Mouse (Mus musculus) layer of hippocampus, postnatal 36 days (tissue): ENCODE measurements around the gene Cadps. TPM values are rescaled to one million over a fixed set of nuclear protein-coding genes. Genes with fewer than 3 reads are reported as not detected.
A peak's percentile ranks its signal among the peaks of the same experiment; 100 is the strongest.
"Not testable (repeated sequence)": the region's sequence is repeated elsewhere in the genome, so short reads cannot be mapped to it uniquely, and the experiment has no call there.

Experiments used
- DNase-seq, 2 experiments: peaks; one replicate each; pipeline ENCODE4 v3.0.0; 2022
- total RNA-seq, 2 experiments: library from RNA; stranded (reverse); gene quantifications; 2 replicates each; pipeline ENCODE4 v1.2.3; 2021

Cadps gene
- total RNA-seq, 2 experiments from 2014 or later: 233 to 235 TPM

DNA sequence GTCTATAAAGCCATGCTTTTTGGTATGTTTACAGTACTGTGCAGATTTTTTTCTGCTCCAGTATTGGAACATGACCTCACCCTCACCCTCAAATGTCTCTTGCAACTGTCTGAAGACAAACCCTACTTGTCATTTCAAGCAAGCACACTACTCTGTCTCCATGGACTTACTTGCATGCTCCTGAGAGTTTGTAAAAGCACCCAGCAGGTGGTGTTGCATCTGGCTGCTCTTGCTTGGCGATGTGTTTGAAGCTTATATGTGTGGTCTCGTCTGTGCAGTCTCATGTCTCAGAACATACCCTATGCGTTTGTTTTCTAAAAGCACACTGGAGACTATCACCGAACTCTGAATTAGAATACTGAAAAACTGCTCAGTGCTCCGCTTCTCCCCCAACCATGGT, 241.2 kb downstream of the Cadps start:
- DNase-seq: no peak

- DNase-seq: no peak
These were observed 242.1 kb downstream of the Cadps start for GRCm38 (mm10) chr14:12580786-12581185.

DNA sequence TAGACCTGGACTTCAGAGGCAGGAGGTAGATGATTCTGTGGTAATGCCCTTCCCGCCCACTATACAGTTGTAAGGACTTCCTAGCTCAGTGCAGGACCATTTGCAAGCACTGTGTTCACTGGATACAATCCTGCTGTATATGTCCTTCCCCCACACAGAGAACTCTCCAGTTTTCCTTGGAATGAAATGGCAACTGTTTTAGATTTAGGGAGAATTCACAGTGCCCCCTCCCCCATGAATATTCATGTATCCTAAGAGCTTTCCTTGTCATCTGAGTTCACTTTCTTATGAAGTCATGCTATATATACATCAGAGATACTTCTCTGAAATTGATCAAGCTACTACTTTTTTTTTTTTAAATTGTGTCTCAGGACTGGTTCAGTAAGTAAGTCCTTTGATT, 244.7 kb downstream of the Cadps start:
- no peak for DNase-seq

DNA sequence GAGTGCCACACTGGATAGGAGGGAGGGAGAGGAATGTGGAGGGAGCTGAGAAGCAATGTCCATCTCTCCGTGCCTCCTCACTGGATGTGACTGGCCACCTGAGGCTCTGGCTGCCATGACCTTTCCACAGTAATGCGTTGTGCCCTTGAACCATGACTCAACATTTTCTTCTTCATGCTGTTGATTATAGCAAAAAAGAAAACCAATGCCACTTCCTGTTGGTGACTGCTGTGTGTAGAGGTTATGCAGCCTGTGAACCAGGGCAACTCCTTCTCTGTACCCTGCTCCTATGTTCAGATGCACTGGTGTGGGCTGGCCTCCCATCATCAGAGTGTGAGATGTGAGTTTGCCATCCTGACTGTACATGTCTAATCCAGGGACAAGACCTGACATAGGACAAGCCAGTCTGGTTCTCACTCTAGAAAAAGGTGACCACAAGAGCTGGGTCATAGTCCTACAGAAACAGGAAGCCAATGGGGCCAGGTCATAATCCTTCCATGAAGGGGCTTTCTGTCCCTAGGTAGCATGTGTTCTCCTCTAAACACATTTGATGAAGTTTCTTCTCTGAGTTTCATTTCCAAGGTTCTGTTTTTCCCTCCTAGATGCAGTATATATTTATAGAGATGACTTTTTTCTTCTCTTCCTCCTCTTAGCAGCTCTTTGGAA, 245.3 kb downstream of the Cadps start:
- DNase-seq: no peak

GRCm38 (mm10) chr14:12575105-12575504, 247.8 kb downstream of the Cadps start:
- no peak for DNase-seq

GRCm38 (mm10) chr14:12574336-12574735, 248.5 kb downstream of the Cadps start:
- no peak for DNase-seq

DNA sequence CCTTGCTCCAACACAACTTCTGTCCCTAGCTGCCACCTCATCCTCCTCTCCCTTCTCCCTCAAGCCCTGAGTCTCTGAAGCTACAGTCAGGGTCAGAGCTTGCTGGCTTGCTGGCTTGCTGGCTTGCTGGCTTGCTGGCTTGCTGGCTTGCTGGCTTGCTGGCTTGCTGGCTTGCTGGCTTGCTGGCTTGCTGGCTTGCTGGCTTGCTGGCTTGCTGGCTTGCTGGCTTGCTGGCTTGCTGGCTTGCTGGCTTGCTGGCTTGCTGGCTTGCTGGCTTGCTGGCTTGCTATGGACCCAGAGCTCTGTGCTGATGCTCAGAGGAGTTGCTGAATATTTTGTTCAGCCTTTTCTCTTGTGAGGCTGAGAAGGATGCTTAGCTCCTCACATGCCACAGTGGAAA, 261.1 kb downstream of the Cadps start:
- DNase-seq: not testable (repeated sequence)

- DNase-seq: no peak
These were observed 262.7 kb downstream of the Cadps start for GRCm38 (mm10) chr14:12560233-12560577.

- DNase-seq: no peak
These were observed 263.2 kb downstream of the Cadps start for GRCm38 (mm10) chr14:12559574-12560232.

GRCm38 (mm10) chr14:12558920-12559573, 263.8 kb downstream of the Cadps start:
- peak in 1 of 2 experiments; percentile 23 for DNase-seq

DNA sequence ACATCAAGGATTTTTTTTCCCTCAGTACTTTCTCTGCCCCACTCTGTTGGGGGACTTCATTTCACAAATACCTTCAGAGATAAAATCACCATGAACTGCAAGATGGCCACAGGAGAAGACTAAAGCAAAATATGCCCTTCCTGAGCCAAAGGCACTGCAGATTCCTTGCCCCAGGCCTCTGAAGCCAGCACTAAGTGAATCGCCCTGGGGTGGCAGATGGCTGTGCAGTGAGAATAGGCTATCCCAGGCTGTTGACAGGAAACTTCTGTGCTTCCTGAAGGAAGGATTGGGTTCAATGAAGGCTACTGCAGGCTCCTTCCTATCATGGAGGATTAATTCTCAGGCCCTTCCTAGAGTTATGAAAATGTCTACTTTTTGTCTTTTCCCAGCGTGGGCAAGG, 268.4 kb downstream of the Cadps start:
- DNase-seq: no peak

DNA sequence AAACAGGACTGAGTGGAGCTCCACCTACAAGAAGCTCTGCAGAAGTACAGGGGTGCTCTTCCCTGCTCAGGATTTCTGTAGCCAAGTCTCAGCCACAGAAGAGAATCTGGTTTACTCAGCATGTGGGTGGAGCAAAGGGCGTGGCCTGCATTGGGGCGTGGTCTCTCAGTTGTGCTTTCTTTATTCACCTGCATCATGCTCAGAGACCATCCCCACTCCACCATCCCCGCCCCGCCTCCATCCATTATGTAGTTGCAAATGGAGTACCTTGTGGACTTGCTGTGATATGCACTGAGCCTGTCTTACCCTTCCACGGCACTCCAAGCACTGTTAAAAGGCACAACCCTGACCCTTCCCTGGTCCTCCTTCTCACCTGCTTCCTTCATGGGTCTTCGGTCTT, 271.5 kb downstream of the Cadps start:
- no peak for DNase-seq

- DNase-seq: no peak
These were observed 271.9 kb downstream of the Cadps start for GRCm38 (mm10) chr14:12550931-12551330.

GRCm38 (mm10) chr14:12549290-12549689, 273.6 kb downstream of the Cadps start:
- DNase-seq: no peak

DNA sequence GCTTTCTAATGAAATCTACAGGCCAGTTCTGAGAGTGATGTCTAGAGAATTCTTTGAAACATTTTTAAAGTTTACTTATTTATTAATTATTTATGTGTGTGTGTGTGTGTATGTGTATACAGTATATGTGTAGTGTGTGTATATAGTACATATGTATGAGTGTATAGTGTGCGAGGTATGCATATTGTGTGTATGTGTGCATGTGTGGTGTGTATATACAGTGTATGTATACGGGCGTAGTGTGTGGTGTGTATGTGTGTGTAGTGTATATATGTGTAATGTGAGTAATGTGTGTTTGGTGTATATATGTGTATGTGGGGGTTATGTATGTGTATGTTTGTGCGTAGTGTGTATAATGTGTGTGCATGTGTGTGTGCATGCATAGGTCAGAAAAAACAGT, 275.4 kb downstream of the Cadps start:
- DNase-seq: no peak

DNA sequence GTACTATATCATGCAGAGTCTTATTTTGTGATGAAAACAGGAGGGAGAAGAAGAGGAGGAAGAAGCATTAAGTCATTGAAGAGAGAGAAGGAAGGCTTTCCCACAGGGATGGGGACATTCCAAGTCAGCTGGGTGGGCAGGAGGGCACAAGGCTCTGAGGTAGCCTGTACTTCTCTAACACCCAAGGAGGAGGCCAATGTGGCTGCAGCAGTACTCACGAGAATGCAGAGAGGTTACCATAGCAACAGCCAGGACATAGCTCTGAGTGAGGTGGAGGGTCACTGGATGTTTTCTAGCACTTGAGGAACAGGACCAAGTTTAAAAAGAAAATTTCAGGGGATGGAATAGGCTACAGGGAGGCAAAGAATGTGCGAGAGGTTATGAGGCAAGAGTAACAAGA, 281.1 kb downstream of the Cadps start:
- no peak for DNase-seq

DNA sequence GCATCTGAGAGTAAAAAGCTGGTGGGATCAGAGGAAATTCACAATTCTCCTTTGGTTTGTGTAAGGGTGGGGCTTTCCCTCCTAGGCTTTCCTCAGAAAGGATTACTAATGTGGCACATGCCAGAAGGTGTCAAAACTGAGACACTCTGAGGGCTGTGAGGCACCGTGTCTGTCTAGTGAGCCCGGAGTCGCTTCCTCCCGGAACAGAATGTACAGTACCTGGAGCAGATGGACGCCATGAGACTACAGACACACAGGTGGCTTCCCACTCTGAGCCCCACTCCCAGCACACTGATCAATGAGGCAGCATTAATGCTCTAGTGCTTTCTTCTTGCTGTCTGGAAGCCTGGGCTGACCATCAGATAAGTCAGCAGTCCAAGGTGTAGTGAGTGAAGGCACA, 283.8 kb downstream of the Cadps start:
- DNase-seq: no peak

GRCm38 (mm10) chr14:12531101-12531500, 291.8 kb downstream of the Cadps start:
- DNase-seq: peak; percentile 26 to 34

- DNase-seq: no peak
These were observed 292.3 kb downstream of the Cadps start for GRCm38 (mm10) chr14:12530554-12530953.

GRCm38 (mm10) chr14:12529961-12530542, 292.8 kb downstream of the Cadps start:
- peak; percentile 28 to 62 for DNase-seq

DNA sequence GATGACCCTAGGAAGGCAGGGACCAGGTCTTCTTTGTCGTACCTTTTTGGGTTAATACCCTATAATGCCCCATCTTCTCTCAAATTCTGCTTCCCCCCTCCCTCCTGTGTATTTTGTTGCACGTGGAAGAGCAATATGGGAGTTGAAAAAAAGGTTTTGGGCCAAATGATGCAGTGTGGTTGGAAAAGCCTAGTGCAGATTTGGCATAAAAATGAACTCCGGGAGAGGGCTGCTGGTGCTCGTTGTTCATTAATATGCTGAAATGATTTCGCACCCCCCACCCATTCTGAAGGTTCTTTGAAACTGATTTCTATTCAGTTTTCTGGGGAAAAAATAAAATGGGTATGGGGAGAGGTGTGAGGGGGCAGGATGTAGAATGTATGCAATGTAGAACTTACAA, 295.6 kb downstream of the Cadps start:
- DNase-seq: no peak

DNA sequence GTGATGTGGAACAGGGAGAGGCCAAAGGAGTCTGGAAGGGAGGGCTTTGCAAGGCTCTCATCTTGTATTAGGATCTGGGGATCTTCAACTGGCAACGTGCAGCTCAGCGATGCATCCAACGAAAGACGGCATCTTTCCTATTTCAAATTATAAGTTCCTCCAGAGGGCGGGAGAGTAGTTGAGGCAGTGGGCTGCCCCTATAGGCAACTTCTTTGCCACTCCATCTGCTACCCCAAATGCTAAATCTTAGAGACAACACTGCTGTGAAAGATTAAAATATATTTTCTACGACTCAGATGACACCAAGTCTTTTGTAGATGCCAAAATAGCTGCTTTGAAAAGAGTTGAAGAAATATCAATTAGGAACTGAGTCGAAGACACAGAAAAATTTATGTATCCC, 315.9 kb downstream of the Cadps start:
- DNase-seq: no peak

- DNase-seq: no peak
These were observed 318.5 kb downstream of the Cadps start for GRCm38 (mm10) chr14:12504191-12504947.
